Mouse (Mus musculus) myocyte (in vitro differentiated cells): ENCODE data around the gene Tchhl1. TPM values are rescaled to one million over a fixed set of nuclear protein-coding genes. Genes with fewer than 3 reads are reported as not detected.

ENCODE experiments used
- H3K27me3 ChIP-seq: one replicate; pipeline ENCODE4 v1.6.1; 2011; ENCODE audit not compliant: control insufficient read depth, insufficient read depth, insufficient read length
- H3K36me3 ChIP-seq: one replicate; pipeline ENCODE4 v1.6.1; 2011; ENCODE audit not compliant: control insufficient read depth, insufficient read depth
- H3K4me2 ChIP-seq: one replicate; pipeline ENCODE4 v1.6.1; 2011; ENCODE audit warnings: low read depth, control low read depth
- H3K4me3 ChIP-seq: one replicate; pipeline ENCODE4 v1.5.1; 2011; ENCODE audit warnings: mild to moderate bottlenecking, control low read depth, moderate library complexity
- H3K79me2 ChIP-seq: one replicate; pipeline ENCODE4 v1.6.1; 2011; ENCODE audit not compliant: control insufficient read depth, insufficient read depth
- H3ac ChIP-seq: one replicate; pipeline ENCODE4 v1.6.1; 2011; ENCODE audit not compliant: control insufficient read depth, insufficient read length
- CEBPB ChIP-seq: IDR thresholded peaks from 2 replicates; pipeline ENCODE4 v1.6.1; 2011; ENCODE audit warnings: mild to moderate bottlenecking, moderate library complexity; ENCODE audit not compliant: poor library complexity, insufficient read depth, severe bottlenecking
- E2F4 ChIP-seq: IDR thresholded peaks from one replicate; pipeline ENCODE4 v1.6.1; 2011; ENCODE audit warnings: mild to moderate bottlenecking, control low read depth, moderate library complexity; ENCODE audit not compliant: insufficient read depth
- MAX ChIP-seq: IDR thresholded peaks from one replicate; pipeline ENCODE4 v1.6.1; 2011; ENCODE audit warnings: low read depth, mild to moderate bottlenecking, control low read depth
- MYOD1 ChIP-seq, 3 experiments: IDR thresholded peaks; one replicate each; pipeline ENCODE4 v1.6.1; 2011; ENCODE audit warnings: control low read depth in 2 of 3, low read depth in 2 of 3, mild to moderate bottlenecking in 2 of 3, moderate library complexity in 1 of 3; ENCODE audit not compliant: insufficient read length in 2 of 3, control insufficient read depth in 1 of 3
- MYOG ChIP-seq, 3 experiments: IDR thresholded peaks; one replicate each; pipeline ENCODE4 v1.6.1; 2011; ENCODE audit warnings: control low read depth in 2 of 3, low read depth in 2 of 3, mild to moderate bottlenecking in 2 of 3; ENCODE audit not compliant: insufficient read length in 2 of 3, control insufficient read depth in 1 of 3, insufficient read depth in 1 of 3
- POLR2A ChIP-seq: IDR thresholded peaks from one replicate; pipeline ENCODE4 v1.6.1; 2011; ENCODE audit warnings: low read depth, mild to moderate bottlenecking, control low read depth, moderate library complexity; ENCODE audit not compliant: insufficient read length
- POLR2AphosphoS2 ChIP-seq: IDR thresholded peaks from one replicate; pipeline ENCODE4 v1.6.1; 2011; ENCODE audit warnings: low read depth, control low read depth; ENCODE audit not compliant: insufficient read length
- REST ChIP-seq: IDR thresholded peaks from one replicate; pipeline ENCODE4 v1.6.1; 2011; ENCODE audit warnings: mild to moderate bottlenecking, control low read depth, moderate library complexity; ENCODE audit not compliant: insufficient read depth, insufficient read length
- SRF ChIP-seq: IDR thresholded peaks from one replicate; pipeline ENCODE4 v1.6.1; 2011; ENCODE audit warnings: low read depth; ENCODE audit not compliant: control insufficient read depth, insufficient read length
- TCF12 ChIP-seq: IDR thresholded peaks from one replicate; pipeline ENCODE4 v1.6.1; 2011; ENCODE audit warnings: mild to moderate bottlenecking, control low read depth; ENCODE audit not compliant: poor library complexity, insufficient read depth, severe bottlenecking
- TCF3 ChIP-seq: IDR thresholded peaks from one replicate; pipeline ENCODE4 v1.6.1; 2011; ENCODE audit warnings: low read depth, control low read depth; ENCODE audit not compliant: insufficient read length
- USF1 ChIP-seq: IDR thresholded peaks from one replicate; pipeline ENCODE4 v1.6.1; 2011; ENCODE audit warnings: low read depth, mild to moderate bottlenecking, control low read depth, moderate library complexity
- polyA plus RNA-seq: library from polyadenylated mRNA; unstranded; fragments of >200 nt; fragmentation: generic; extraction: Trizol; gene quantifications from one replicate; pipeline ENCODE4 v1.2.1, GENCODE M21; 2012; ENCODE audit warnings: missing spikeins

Gene Tchhl1
- polyA plus RNA-seq = not detected

DNA sequence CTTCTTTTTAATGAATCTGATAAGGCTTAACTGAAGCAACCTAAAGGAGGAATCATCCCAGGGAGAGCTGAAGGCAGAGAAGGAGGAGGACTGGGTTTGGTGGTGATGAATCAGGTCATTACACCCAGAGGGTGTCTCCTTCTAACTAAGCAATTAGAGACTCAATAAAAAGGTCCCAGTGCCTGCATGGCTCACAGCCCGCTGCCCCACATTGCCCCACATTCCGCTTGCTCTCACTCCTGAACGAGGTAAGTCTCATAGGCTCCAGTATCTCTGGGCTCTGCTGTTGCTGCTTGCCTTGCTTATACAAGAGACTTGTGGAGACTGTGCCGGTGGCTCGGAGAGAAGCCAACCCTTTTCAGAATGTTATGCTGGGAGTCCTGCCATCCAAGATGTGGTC is at the start of gene Tchhl1:
Tchhl1 (plus strand) TSS at position 194 of the 400 bp plus-strand sequence.
- Histone ChIP-seq H3ac (no peak within 1 kb of the TSS), H3K79me2 (no peaks in the 10 kb centered on the region), H3K4me2 (no peak within 1 kb of the TSS), H3K27me3 (peaks cover 8% of the 10 kb centered on the region), H3K4me3 (no peak within 1 kb of the TSS), H3K36me3 (no peaks in the 10 kb centered on the region)
- TF ChIP-seq SRF = no peak
- TF ChIP-seq MAX = no peak
- no peak for TF ChIP-seq REST
- TF ChIP-seq E2F4 = no peak
- TF ChIP-seq MYOD1 (IDR thresholded peaks at IDR 0.05; ENCODE audit: control insufficient read depth in 1 of 3, insufficient read length in 2 of 3, low read depth in 2 of 3) = no peak
- no peak for TF ChIP-seq TCF12
- TF ChIP-seq TCF3 = no peak
- no peak for TF ChIP-seq POLR2A
- TF ChIP-seq USF1 = no peak
- no peak for TF ChIP-seq MYOG (IDR thresholded peaks at IDR 0.05; ENCODE audit: control insufficient read depth in 1 of 3, insufficient read depth in 1 of 3, insufficient read length in 2 of 3, low read depth in 2 of 3)
- no peak for TF ChIP-seq POLR2AphosphoS2
- TF ChIP-seq CEBPB = no peak

DNA sequence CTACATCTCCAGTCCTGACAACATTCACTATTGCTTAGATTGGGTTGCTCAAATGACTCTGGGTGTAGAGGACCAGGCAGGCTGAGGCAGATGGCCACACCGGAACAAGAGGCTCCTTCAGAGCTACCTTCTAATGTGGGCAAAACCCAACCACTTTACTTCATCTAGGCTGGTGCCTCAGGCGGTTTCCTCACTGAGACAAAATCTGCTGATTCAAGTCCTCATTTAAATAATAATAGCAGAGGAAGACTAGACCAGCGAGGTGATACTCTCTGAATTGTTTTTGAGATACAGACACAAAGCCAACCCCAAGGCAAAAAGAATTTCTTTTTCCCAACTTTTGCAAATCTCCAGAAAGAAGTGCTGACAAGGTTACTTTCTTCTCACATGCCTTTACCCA is 36.9 kb upstream of the Tchhl1 start:
- H3K79me2 ChIP-seq = no peaks in the 10 kb centered on the region
- H3K4me3 ChIP-seq = no peak overlapping the region
- H3ac ChIP-seq = no peak overlapping the region
- TF ChIP-seq POLR2A (no peak), E2F4 (no peak), SRF (no peak), REST (no peak), USF1 (no peak), CEBPB (no peak), POLR2AphosphoS2 (no peak), MYOG (IDR thresholded peaks at IDR 0.05; ENCODE audit: control insufficient read depth in 1 of 3, insufficient read depth in 1 of 3, insufficient read length in 2 of 3, low read depth in 2 of 3) (no peak), TCF3 (no peak), MAX (no peak), MYOD1 (IDR thresholded peaks at IDR 0.05; ENCODE audit: control insufficient read depth in 1 of 3, insufficient read length in 2 of 3, low read depth in 2 of 3) (no peak), TCF12 (no peak)
- no peak overlapping the region for H3K4me2 ChIP-seq
- H3K27me3 ChIP-seq = peaks cover 6% of the 10 kb centered on the region
- no peaks in the 10 kb centered on the region for H3K36me3 ChIP-seq

DNA sequence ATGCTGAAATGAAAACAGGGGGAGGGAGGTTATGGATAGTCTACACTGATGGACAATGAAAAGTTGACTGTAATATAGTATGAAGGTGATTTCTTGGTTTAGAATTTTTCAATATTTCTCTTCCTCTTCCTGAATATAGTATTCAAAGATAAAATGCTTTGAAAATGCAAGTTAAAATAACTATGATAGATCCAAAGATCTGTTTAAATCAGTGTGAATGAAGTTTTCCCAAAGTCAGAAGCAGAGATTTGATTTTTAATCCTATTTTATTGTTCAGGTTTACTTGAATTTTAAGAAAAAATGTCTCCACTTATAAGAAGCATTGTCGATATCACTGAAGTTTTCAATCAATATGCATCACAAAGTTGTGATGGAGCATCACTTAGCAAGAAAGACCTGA is 26.5 kb upstream of the Tchhl1 start, which contains the start of gene Tchh:
Tchh (plus strand) TSS at position 301 of the 400 bp plus-strand sequence.
- H3K4me2 ChIP-seq = no peak within 1 kb of the TSS
- no peak within 1 kb of the TSS for H3K4me3 ChIP-seq

DNA sequence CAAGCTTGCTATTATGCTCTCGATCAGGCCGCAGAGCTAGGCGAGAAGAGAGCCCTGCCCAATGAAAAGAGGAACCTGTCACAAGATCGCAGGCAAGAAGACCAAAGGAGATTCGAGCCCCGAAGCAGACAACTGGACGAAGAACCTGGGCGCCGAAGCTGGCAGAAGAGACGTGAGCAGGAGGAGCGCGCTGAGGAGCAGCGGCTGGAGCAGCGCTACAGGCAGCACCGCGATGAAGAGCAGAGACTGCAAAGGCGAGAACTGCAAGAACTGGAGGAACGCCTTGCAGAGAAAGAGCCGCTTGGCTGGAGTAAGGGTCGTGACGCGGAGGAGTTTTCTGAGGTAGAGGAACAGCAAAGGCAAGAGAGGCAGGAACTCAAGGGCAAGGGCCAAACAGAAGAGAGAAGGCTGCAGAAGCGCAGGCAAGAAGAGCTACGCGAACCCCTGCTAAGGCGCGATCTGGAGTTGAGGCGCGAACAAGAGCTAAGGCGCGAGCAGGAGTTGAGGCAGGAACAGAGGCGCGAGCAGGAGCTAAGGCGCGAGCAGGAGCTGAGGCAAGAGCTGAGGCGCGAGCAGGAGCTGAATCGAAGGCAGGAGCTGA is 25.0 kb upstream of the Tchhl1 start:
- peak overlapping the region; percentile 96 for H3K4me2 ChIP-seq
- H3K27me3 ChIP-seq = peaks cover 33% of the 10 kb centered on the region
- no peaks in the 10 kb centered on the region for H3K79me2 ChIP-seq
- peak overlapping the region; percentile 12 for H3ac ChIP-seq
- peak overlapping the region; percentile 21 for H3K4me3 ChIP-seq
- no peaks in the 10 kb centered on the region for H3K36me3 ChIP-seq
- TF ChIP-seq SRF (no peak), E2F4 (no peak), MAX (no peak), POLR2A (no peak), TCF12 (no peak), REST (no peak), MYOD1 (IDR thresholded peaks at IDR 0.05; ENCODE audit: control insufficient read depth in 1 of 3, insufficient read length in 2 of 3, low read depth in 2 of 3) (no peak), POLR2AphosphoS2 (no peak), MYOG (IDR thresholded peaks at IDR 0.05; ENCODE audit: control insufficient read depth in 1 of 3, insufficient read depth in 1 of 3, insufficient read length in 2 of 3, low read depth in 2 of 3) (no peak), USF1 (no peak), TCF3 (no peak), CEBPB (no peak)

More for the DNA sequence above, 26.5 kb upstream of the Tchhl1 start, which contains the start of gene Tchh:
- Histone ChIP-seq H3ac (no peak within 1 kb of the TSS), H3K27me3 (peaks cover 25% of the 10 kb centered on the region), H3K36me3 (no peaks in the 10 kb centered on the region), H3K79me2 (no peaks in the 10 kb centered on the region)
- TF ChIP-seq POLR2AphosphoS2 (no peak), USF1 (no peak), TCF3 (no peak), TCF12 (no peak), REST (no peak), MYOD1 (IDR thresholded peaks at IDR 0.05; ENCODE audit: control insufficient read depth in 1 of 3, insufficient read length in 2 of 3, low read depth in 2 of 3) (no peak), POLR2A (no peak), E2F4 (no peak), MAX (no peak), MYOG (IDR thresholded peaks at IDR 0.05; ENCODE audit: control insufficient read depth in 1 of 3, insufficient read depth in 1 of 3, insufficient read length in 2 of 3, low read depth in 2 of 3) (no peak), SRF (no peak)
